Mouse (Mus musculus) kidney, postnatal 0 days (tissue): ENCODE data around the gene Olfr750. TPM values are rescaled to one million over a fixed set of nuclear protein-coding genes. Genes with fewer than 3 reads are reported as not detected.

Experiments used
- ATAC-seq: fragments of 200-750 bp; cut with Nextera tagmentation; replicated peaks from 2 replicates; pipeline ENCODE4 v1.8.0; 2017; ENCODE audit warnings: low read depth, moderate number of reproducible peaks, moderate TSS enrichment, moderate library complexity; ENCODE audit not compliant: low FRiP score
- DNase-seq: peaks from one replicate; pipeline ENCODE4 v3.0.0-alpha.2; 2016; ENCODE audit warnings: low spot score
- H3K27ac ChIP-seq: fragments of 300-500 bp; sonication (generic); 2 replicates; pipeline ENCODE4 v1.5.1; 2014; ENCODE audit warnings: mild to moderate bottlenecking
- H3K27me3 ChIP-seq: fragments of 300-500 bp; sonication (generic); 2 replicates; pipeline ENCODE4 v1.6.1; 2014; ENCODE audit warnings: low read length, mixed read lengths; ENCODE audit not compliant: insufficient read depth
- H3K36me3 ChIP-seq: fragments of 300-500 bp; sonication (generic); 2 replicates; pipeline ENCODE4 v1.6.1; 2014; ENCODE audit warnings: low read length, mixed read lengths; ENCODE audit not compliant: insufficient read depth
- H3K4me1 ChIP-seq: fragments of 300-500 bp; sonication (generic); replicated peaks from 2 replicates; pipeline ENCODE4 v1.6.1; 2014; ENCODE audit warnings: antibody characterized with exemption, low read length, mixed read lengths; ENCODE audit not compliant: insufficient read depth
- H3K4me2 ChIP-seq: fragments of 300-500 bp; sonication (generic); 2 replicates; pipeline ENCODE4 v1.6.1; 2014; ENCODE audit warnings: mild to moderate bottlenecking, low read length, moderate library complexity, mixed read lengths
- H3K4me3 ChIP-seq: fragments of 300-500 bp; sonication (generic); replicated peaks from 2 replicates; pipeline ENCODE4 v1.5.1; 2014; ENCODE audit warnings: low read depth, low read length
- H3K9ac ChIP-seq: fragments of 300-500 bp; sonication (generic); 2 replicates; pipeline ENCODE4 v1.6.1; 2014; ENCODE audit warnings: low read depth, low read length
- H3K9me3 ChIP-seq: fragments of 300-500 bp; sonication (generic); replicated peaks from 2 replicates; pipeline ENCODE4 v1.6.1; 2016; ENCODE audit warnings: low read length, inconsistent platforms, mixed read lengths
- CTCF ChIP-seq: IDR thresholded peaks from 2 replicates; pipeline ENCODE4 v1.5.1; 2016; ENCODE audit warnings: antibody characterized with exemption, low read depth, mild to moderate bottlenecking, moderate library complexity
- WGBS: fragments of 180-500 bp; shearing (Covaris S2); extraction: QIAGEN DNeasy Blood & Tissue Kit; methylation state at CpG from one replicate; pipeline ENCODE4 v1.1.7; 2014; 5-methylcytosine and 5-hydroxymethylcytosine counted together
- polyA plus RNA-seq: library from polyadenylated mRNA; unstranded; fragments of >200 nt; fragmentation: Nextera tagmentation; extraction: Ambion mirVana; gene quantifications from 2 replicates; pipeline ENCODE4 v1.2.1, GENCODE M21; 2015

Olfr750 gene
- polyA plus RNA-seq, 1 experiment from 2014 or later = not detected

- 0 out of 2 replicates have a peak, but pooled peaks have one; percentile 2 for ATAC-seq
- Histone ChIP-seq H3K9me3 (no peaks in the 10 kb centered on the region), H3K36me3 (no peaks in the 10 kb centered on the region), H3K27ac (peak overlapping the region; percentile 83), H3K27me3 (no peaks in the 10 kb centered on the region), H3K4me2 (peak overlapping the region; percentile 83), H3K4me1 (no peaks in the 10 kb centered on the region), H3K4me3 (peak overlapping the region; percentile 75), H3K9ac (peak overlapping the region; percentile 65)
- TF ChIP-seq CTCF = no peak
- DNase-seq = peak; percentile 53
- WGBS = 1% methylated on average over 15 of the region's 15 CpGs
These were observed 15.4 kb upstream of the Olfr750 start for GRCm38 (mm10) chr14:51089674-51090076.

GRCm38 (mm10) chr14:51088970-51089673 lies 14.9 kb upstream of the Olfr750 start:
- H3K27me3 ChIP-seq = no peaks in the 10 kb centered on the region
- H3K4me3 ChIP-seq = peak overlapping the region; percentile 75
- under 1% methylated on average over 34 of the region's 34 CpGs for WGBS
- ATAC-seq (peak; percentile 91), DNase-seq (peak; percentile 95)
- H3K27ac ChIP-seq = peak overlapping the region; percentile 83
- peak overlapping the region; percentile 65 for H3K9ac ChIP-seq
- H3K9me3 ChIP-seq = no peaks in the 10 kb centered on the region
- no peaks in the 10 kb centered on the region for H3K36me3 ChIP-seq
- peak overlapping the region; percentile 83 for H3K4me2 ChIP-seq
- H3K4me1 ChIP-seq = no peaks in the 10 kb centered on the region
- no peak for TF ChIP-seq CTCF

GRCm38 (mm10) chr14:51088166-51088969 lies 14.1 kb upstream of the Olfr750 start:
- H3K9me3 ChIP-seq = no peaks in the 10 kb centered on the region
- H3K27ac ChIP-seq = peak overlapping the region; percentile 83
- peak overlapping the region; percentile 83 for H3K4me2 ChIP-seq
- under 1% methylated on average over 23 of the region's 23 CpGs for WGBS
- ATAC-seq (peak; percentile 14; the same call in 1 of the 2 replicates), DNase-seq (peak; percentile 69)
- H3K9ac ChIP-seq = peak overlapping the region; percentile 65
- H3K4me3 ChIP-seq = peak overlapping the region; percentile 75
- H3K27me3 ChIP-seq = no peaks in the 10 kb centered on the region
- H3K4me1 ChIP-seq = no peaks in the 10 kb centered on the region
- no peaks in the 10 kb centered on the region for H3K36me3 ChIP-seq
- TF ChIP-seq CTCF = no peak

GRCm38 (mm10) chr14:51087762-51088161 lies 13.5 kb upstream of the Olfr750 start:
- DNase-seq (no peak), ATAC-seq (no peak)
- 12% methylated on average over 9 of the region's 9 CpGs for WGBS
- H3K27me3 ChIP-seq = no peaks in the 10 kb centered on the region
- H3K27ac ChIP-seq = no peak overlapping the region
- H3K4me2 ChIP-seq = peak overlapping the region; percentile 83
- peak overlapping the region; percentile 75 for H3K4me3 ChIP-seq
- no peak for TF ChIP-seq CTCF
- H3K4me1 ChIP-seq = no peaks in the 10 kb centered on the region
- H3K9me3 ChIP-seq = no peaks in the 10 kb centered on the region
- no peaks in the 10 kb centered on the region for H3K36me3 ChIP-seq
- peak overlapping the region; percentile 40; the same call in 1 of the 2 replicates for H3K9ac ChIP-seq

- peaks cover 5% of the 10 kb centered on the region; the same call in 1 of the 2 replicates for H3K4me1 ChIP-seq
- H3K27ac ChIP-seq = no peak overlapping the region
- H3K9me3 ChIP-seq = no peaks in the 10 kb centered on the region
- no peaks in the 10 kb centered on the region for H3K36me3 ChIP-seq
- 82% methylated on average over 4 of the region's 4 CpGs for WGBS
- H3K27me3 ChIP-seq = no peaks in the 10 kb centered on the region
- no peak overlapping the region for H3K4me3 ChIP-seq
- TF ChIP-seq CTCF = no peak
- DNase-seq = no peak
- H3K9ac ChIP-seq = no peak overlapping the region
- H3K4me2 ChIP-seq = no peak overlapping the region
- ATAC-seq = no peak
These were observed 11.7 kb upstream of the Olfr750 start for GRCm38 (mm10) chr14:51085911-51086310.

- no peaks in the 10 kb centered on the region for H3K9me3 ChIP-seq
- no peaks in the 10 kb centered on the region for H3K36me3 ChIP-seq
- WGBS = 73% methylated on average over 2 of the region's 2 CpGs
- no peak for DNase-seq
- no peak for TF ChIP-seq CTCF
- no peak overlapping the region for H3K4me3 ChIP-seq
- ATAC-seq = no peak
- H3K4me1 ChIP-seq = peaks cover 5% of the 10 kb centered on the region; the same call in 1 of the 2 replicates
- H3K4me2 ChIP-seq = no peak overlapping the region
- no peaks in the 10 kb centered on the region for H3K27me3 ChIP-seq
- no peak overlapping the region for H3K27ac ChIP-seq
- H3K9ac ChIP-seq = no peak overlapping the region
These were observed 10.9 kb upstream of the Olfr750 start for GRCm38 (mm10) chr14:51085086-51085485.
